Mouse (Mus musculus): ENCODE measurements around the gene Kif23. TPM values are rescaled to one million over a fixed set of nuclear protein-coding genes. Genes with fewer than 3 reads are reported as not detected.

The Kif23 gene
- polyA plus RNA-seq, 1 experiment from 2014 or later = 79.3 TPM

DNA sequence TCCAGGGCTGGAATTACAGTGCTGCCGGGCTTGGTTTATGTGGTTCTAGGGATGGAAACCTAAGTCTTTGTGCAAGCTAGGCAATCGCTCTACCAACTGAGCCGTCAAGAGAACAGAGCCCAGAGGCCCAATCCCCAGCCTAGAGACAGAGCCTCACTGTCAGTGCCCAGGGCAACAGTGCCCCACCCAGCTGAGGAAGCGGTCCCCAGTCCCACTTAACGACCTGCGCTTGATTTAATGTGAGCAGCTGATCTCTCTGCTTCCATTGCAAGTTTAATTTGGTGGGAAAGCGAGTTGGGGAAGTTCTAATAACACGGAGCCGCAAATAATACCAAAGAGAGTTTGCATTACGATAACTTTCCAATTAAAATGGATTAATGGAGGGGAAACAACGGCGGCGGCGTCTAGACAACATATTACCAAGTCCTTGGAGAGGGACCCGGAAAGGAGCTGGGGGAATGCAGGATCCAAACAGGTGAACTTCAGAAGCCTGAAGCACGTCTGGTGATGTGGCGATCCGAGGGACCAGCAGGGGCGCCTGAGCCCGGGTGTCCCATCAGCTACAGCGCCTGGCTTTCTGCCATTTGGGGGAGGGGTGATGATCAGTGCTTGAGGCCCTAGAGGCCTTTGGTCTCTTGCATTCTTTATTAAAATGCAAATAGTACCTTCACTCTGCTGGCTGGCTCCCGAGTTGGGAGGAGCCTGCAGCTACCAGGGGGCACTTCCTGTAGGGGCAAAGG lies 69.0 kb downstream of the Kif23 start:
- WGBS = 20% methylated on average over 22 of the region's 22 CpGs
- ATAC-seq (ENCODE audit: extremely low read depth, insufficient number of reproducible peaks, low FRiP score, low TSS enrichment) = no peak
- no peak overlapping the region for H3K4me3 ChIP-seq
- H3K27ac ChIP-seq (replicated peaks) = no peak overlapping the region
- no peak overlapping the region for H3K9ac ChIP-seq
- no peaks in the 10 kb centered on the region for H3K36me3 ChIP-seq
- H3K4me1 ChIP-seq = peaks cover 8% of the 10 kb centered on the region
- H3K4me2 ChIP-seq = peak overlapping the region; percentile 16; the same call in 1 of the 2 replicates
- H3K27me3 ChIP-seq (replicated peaks) = peaks cover 64% of the 10 kb centered on the region
- H3K9me3 ChIP-seq = no peaks in the 10 kb centered on the region

DNA sequence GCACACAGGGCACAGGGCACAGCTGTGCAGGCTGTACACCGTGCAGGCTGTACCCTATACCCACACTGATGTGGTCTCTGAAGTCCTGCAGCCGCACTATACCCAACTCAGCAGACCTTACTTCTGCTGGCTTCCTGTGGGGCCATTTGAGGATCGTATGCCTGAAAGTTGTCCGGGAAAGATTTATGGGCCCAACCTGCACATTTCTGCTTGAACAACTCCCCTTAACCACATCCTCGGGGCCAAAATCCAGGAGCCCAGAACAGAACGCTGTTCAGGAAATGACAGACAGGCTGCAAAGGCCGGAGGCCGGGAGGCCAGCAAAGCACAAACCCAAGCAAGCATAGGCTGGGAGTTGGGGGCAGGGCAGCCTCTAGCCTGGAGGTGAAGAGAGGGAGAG lies 73.2 kb downstream of the Kif23 start:
- Histone ChIP-seq H3K27me3 (replicated peaks) (peaks cover 66% of the 10 kb centered on the region), H3K4me1 (peaks cover 8% of the 10 kb centered on the region), H3K36me3 (no peaks in the 10 kb centered on the region), H3K4me2 (no peak overlapping the region), H3K9me3 (peaks cover 6% of the 10 kb centered on the region; the same call in 1 of the 2 replicates), H3K4me3 (no peak overlapping the region), H3K9ac (no peak overlapping the region), H3K27ac (replicated peaks) (no peak overlapping the region)
- 65% methylated on average over 8 of the region's 8 CpGs for WGBS
- ATAC-seq (ENCODE audit: extremely low read depth, insufficient number of reproducible peaks, low FRiP score, low TSS enrichment) = no peak

DNA sequence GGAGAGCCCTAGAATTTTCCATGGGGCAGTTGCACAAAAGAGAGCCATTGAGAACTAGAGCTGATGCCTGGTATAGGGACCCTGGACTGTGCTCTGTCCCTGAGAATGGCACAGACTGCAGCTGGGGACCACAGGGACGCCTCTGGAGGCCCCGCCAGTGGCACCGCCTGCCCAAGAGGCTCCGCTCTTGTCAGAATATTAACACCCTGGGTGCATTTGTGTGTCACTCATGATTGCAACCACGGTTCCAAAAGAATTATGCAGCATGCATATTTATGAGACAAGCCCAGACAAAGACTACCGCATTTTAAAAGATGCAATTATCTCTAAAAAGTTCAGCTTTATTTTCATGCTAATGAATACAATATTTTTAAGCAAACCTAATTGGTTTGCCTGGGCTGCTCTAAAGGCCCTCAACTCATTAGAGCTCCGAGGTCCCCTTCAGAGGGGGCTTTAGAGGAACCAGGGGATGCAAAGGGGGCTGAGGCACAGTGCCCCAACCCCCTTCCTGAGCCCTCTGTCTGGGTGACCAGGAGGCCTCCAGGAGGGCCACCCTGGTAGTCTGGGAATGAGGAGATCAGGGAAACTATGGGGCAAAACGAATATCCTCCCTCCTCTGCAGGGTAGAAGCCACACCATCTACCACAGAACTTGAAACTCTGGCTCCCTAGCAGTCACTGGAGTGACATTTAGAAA lies 74.2 kb downstream of the Kif23 start:
- Histone ChIP-seq H3K4me1 (peaks cover under 1% of the 10 kb centered on the region; the same call in 1 of the 2 replicates), H3K27me3 (replicated peaks) (peaks cover 66% of the 10 kb centered on the region), H3K9me3 (peaks cover 6% of the 10 kb centered on the region; the same call in 1 of the 2 replicates), H3K9ac (no peak overlapping the region), H3K27ac (replicated peaks) (no peak overlapping the region), H3K4me2 (no peak overlapping the region), H3K4me3 (no peak overlapping the region), H3K36me3 (no peaks in the 10 kb centered on the region)
- WGBS = 64% methylated on average over 8 of the region's 8 CpGs
- no peak for ATAC-seq (ENCODE audit: extremely low read depth, insufficient number of reproducible peaks, low FRiP score, low TSS enrichment)

DNA sequence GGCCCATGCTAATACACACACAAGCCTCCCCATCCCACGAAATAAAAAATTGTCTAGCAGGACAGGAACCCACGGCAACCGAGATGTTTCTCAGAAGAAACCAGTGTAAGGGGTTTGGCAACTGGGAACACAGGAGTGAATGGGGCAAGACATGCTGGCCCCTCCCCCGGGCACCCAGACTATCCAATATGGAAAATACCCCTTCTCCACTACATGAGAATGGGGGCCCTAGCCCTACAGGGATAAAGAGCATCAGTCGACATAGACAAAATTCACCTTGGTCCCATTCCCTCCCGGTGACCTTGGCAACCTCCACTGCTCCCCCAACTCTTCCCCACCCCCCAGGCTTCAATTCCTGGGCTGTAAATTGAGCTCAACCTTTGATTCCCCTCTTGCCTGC lies 74.7 kb downstream of the Kif23 start:
- H3K4me1 ChIP-seq = no peaks in the 10 kb centered on the region
- H3K36me3 ChIP-seq = no peaks in the 10 kb centered on the region
- H3K9ac ChIP-seq = no peak overlapping the region
- H3K9me3 ChIP-seq = peaks cover 6% of the 10 kb centered on the region; the same call in 1 of the 2 replicates
- H3K27me3 ChIP-seq (replicated peaks) = peaks cover 65% of the 10 kb centered on the region
- WGBS = 73% methylated on average over 6 of the region's 6 CpGs
- H3K4me3 ChIP-seq = no peak overlapping the region
- ATAC-seq (ENCODE audit: extremely low read depth, insufficient number of reproducible peaks, low FRiP score, low TSS enrichment) = no peak
- no peak overlapping the region for H3K27ac ChIP-seq (replicated peaks)
- H3K4me2 ChIP-seq = no peak overlapping the region

DNA sequence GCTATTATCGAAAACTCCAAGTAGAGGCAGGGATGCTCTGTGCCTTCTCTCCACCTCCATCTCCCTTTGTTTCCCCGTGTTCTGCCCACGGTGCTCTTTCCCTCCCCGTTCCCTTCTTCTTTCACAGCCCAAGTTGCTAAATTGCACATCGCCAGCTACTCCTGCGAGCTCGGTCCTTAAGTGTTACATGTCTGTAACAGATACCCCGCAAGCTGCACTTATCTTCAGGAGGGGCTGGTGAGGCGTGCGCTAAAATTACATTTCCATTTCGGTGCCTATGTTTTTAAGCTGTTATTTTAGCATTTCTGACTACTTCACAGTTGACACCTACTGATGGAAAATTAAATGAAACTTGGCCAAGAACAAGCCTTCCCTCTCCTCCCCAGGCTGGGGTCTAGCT lies 78.9 kb downstream of the Kif23 start:
- H3K36me3 ChIP-seq = no peaks in the 10 kb centered on the region
- H3K4me2 ChIP-seq = no peak overlapping the region
- WGBS = 45% methylated on average over 11 of the region's 11 CpGs
- no peak overlapping the region for H3K27ac ChIP-seq (replicated peaks)
- H3K9me3 ChIP-seq = peaks cover 6% of the 10 kb centered on the region
- no peaks in the 10 kb centered on the region for H3K4me1 ChIP-seq
- ATAC-seq (ENCODE audit: extremely low read depth, insufficient number of reproducible peaks, low FRiP score, low TSS enrichment) = no peak
- no peak overlapping the region for H3K4me3 ChIP-seq
- peaks cover 63% of the 10 kb centered on the region for H3K27me3 ChIP-seq (replicated peaks)
- no peak overlapping the region for H3K9ac ChIP-seq

Other genes starting within 250 kb of the Kif23 start
- 913 and 1,036 TPM in 2 replicates for gene Rplp1, start 32.2 kb downstream of the Kif23 start, polyA plus RNA-seq (2015; fragmentation: Nextera tagmentation; extraction: Ambion mirVana)
- gene Paqr5, start 80.1 kb upstream of the Kif23 start, polyA plus RNA-seq (2015; fragmentation: Nextera tagmentation; extraction: Ambion mirVana) = 0.28 and 0.39 TPM in 2 replicates
- gene Glce, start 175.9 kb upstream of the Kif23 start, polyA plus RNA-seq (2015; fragmentation: Nextera tagmentation; extraction: Ambion mirVana) = 8.9 and 10.4 TPM in 2 replicates

Measured in heart, embryonic 13.5 days (tissue).